Mouse (Mus musculus) spleen, adult 18-20 months (tissue): ENCODE measurements at regions not wholly inside any gene's neighbourhood (a gene's known extent, or its start where the extent isn't known, plus 50 kb on each side); places are given as distances from the start of the nearest gene placed in this dataset.
"Not testable (repeated sequence)": the region's sequence is repeated elsewhere in the genome, so short reads cannot be mapped to it uniquely, and the experiment has no call there.

Experiments
- DNase-seq, 2 experiments: peaks; one replicate each; pipeline ENCODE4 v3.0.0; 2022; ENCODE audit warnings: mixed read lengths in 2 of 2

- DNase-seq, result not testable (repeated sequence)
Observed at GRCm38 (mm10) chr14:53373777-53374468, 878.4 kb upstream of the Olfr1507 start.

GRCm38 (mm10) chr14:53369776-53370175 is 874.2 kb upstream of the Olfr1507 start:
- DNase-seq, result no peak

- DNase-seq, result not testable (repeated sequence)
Observed at GRCm38 (mm10) chr14:53367420-53367819, 871.9 kb upstream of the Olfr1507 start.

GRCm38 (mm10) chr14:53363995-53364394 is 868.4 kb upstream of the Olfr1507 start:
- DNase-seq, result not testable (repeated sequence)

GRCm38 (mm10) chr14:53362054-53362453 is 866.5 kb upstream of the Olfr1507 start:
- not testable (repeated sequence) for DNase-seq

GRCm38 (mm10) chr14:53357498-53357897 is 861.9 kb upstream of the Olfr1507 start:
- DNase-seq, result not testable (repeated sequence)

GRCm38 (mm10) chr14:53356783-53357182 is 861.2 kb upstream of the Olfr1507 start:
- not testable (repeated sequence) for DNase-seq

GRCm38 (mm10) chr14:53351457-53351856 is 855.9 kb upstream of the Olfr1507 start:
- not testable (repeated sequence) for DNase-seq

GRCm38 (mm10) chr14:53350780-53351179 is 855.2 kb upstream of the Olfr1507 start:
- not testable (repeated sequence) for DNase-seq

GRCm38 (mm10) chr14:53349111-53349510 is 853.6 kb upstream of the Olfr1507 start:
- DNase-seq, result not testable (repeated sequence)

GRCm38 (mm10) chr14:53345568-53345967 is 850.0 kb upstream of the Olfr1507 start:
- DNase-seq, result not testable (repeated sequence)

GRCm38 (mm10) chr14:53343849-53344248 is 848.3 kb upstream of the Olfr1507 start:
- not testable (repeated sequence) for DNase-seq

GRCm38 (mm10) chr14:53339167-53339566 is 843.6 kb upstream of the Olfr1507 start:
- not testable (repeated sequence) for DNase-seq

GRCm38 (mm10) chr14:53337446-53337845 is 841.9 kb upstream of the Olfr1507 start:
- not testable (repeated sequence) for DNase-seq

GRCm38 (mm10) chr14:53336705-53337104 is 841.2 kb upstream of the Olfr1507 start:
- not testable (repeated sequence) for DNase-seq

GRCm38 (mm10) chr14:53334451-53334850 is 838.9 kb upstream of the Olfr1507 start:
- not testable (repeated sequence) for DNase-seq

GRCm38 (mm10) chr14:53331153-53331552 is 835.6 kb upstream of the Olfr1507 start:
- not testable (repeated sequence) for DNase-seq

GRCm38 (mm10) chr14:53324367-53324766 is 828.8 kb upstream of the Olfr1507 start:
- not testable (repeated sequence) for DNase-seq

GRCm38 (mm10) chr14:53318512-53319309 is 823.2 kb upstream of the Olfr1507 start:
- not testable (repeated sequence) for DNase-seq

- not testable (repeated sequence) for DNase-seq
Observed at GRCm38 (mm10) chr14:53312490-53312889, 816.9 kb upstream of the Olfr1507 start.

GRCm38 (mm10) chr14:53303179-53303578 is 807.6 kb upstream of the Olfr1507 start:
- DNase-seq, result not testable (repeated sequence)

GRCm38 (mm10) chr14:53302491-53302829 is 806.9 kb upstream of the Olfr1507 start:
- not testable (repeated sequence) for DNase-seq

GRCm38 (mm10) chr14:53301722-53302490 is 806.4 kb upstream of the Olfr1507 start:
- not testable (repeated sequence) for DNase-seq
